Mouse (Mus musculus) retina, postnatal 7 days (tissue): ENCODE measurements around the gene Ocln.
"Not testable (repeated sequence)": the region's sequence is repeated elsewhere in the genome, so short reads cannot be mapped to it uniquely, and the experiment has no call there.

Experiments used
- DNase-seq: peaks from one replicate; pipeline ENCODE4 v3.0.0-alpha.2; 2012; ENCODE audit warnings: low read depth, low spot score

Ocln gene

DNA sequence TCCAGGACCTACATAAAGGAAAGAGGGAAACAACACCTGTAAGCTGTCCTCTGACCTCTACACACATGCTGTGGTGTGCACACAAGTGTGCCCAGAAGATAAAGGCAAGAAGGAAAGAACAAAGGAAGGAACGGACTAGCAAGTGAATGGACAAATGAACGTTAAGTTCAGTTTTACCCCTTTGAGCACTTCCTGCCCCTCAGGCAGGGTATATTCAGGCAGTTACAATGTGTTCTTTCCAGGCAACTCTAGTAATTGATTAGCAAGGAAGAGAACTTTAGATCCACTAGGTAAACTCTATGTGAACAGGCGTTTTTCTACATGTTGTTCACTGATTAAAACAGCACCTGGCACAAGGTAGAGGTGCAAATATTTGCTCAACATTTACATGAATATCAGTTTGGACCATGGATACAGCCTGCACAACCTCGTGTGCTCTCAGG lies 8.3 kb downstream of the Ocln start:
- no peak for DNase-seq

DNA sequence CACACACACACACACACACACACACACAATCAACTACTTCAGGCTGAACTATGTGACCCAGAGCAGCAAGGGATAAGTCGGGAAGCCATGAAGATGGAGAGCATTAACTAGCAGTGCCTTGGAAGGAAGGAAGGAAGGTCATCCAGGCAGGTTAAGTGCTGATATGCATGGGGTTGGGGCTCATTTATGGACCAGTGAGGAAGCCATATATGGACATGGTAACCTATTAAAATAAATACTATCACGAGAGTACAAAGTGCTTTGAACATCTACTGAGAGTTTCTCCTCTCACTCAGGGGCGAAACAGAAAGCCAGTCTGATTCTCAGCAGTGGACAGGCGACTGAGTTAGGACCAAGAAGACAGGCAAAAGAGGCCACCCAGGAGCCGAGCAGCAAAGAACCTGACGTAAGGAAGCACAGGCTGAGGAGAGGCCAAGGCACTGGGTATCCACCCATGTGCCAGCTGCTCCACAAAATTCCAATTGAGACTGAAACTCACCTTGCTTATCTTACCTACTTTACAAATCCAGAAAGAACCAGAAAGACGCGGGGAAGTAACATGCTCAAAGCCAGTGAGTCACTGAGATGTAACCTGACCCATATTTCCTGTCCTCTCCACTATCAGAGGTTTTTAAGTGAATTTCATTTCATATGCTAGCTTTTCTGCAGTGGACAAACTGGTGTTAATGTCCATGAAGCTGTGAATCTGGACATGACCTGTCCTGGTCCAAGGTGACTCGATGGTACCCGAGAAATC lies 9.3 kb downstream of the Ocln start:
- DNase-seq, result no peak

DNA sequence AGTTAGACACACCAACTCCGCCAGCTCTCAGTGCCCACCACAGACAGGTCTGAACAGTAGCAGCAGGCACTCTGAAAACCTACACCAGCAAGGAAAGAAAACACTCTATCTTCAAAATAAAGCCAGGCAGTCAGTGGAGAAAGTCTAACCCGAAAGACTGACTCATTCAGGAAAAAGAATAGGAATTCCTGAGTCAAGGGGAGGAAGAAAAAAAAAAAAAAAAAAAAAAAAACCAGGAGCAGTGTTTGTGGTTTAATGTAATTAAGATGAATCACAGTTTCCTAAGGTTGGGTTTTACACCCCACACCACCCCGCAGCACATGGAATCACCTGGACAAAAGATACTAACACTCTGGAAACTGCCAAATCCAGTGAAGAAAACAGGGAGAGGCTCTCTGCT lies 16.4 kb downstream of the Ocln start:
- no peak for DNase-seq

DNA sequence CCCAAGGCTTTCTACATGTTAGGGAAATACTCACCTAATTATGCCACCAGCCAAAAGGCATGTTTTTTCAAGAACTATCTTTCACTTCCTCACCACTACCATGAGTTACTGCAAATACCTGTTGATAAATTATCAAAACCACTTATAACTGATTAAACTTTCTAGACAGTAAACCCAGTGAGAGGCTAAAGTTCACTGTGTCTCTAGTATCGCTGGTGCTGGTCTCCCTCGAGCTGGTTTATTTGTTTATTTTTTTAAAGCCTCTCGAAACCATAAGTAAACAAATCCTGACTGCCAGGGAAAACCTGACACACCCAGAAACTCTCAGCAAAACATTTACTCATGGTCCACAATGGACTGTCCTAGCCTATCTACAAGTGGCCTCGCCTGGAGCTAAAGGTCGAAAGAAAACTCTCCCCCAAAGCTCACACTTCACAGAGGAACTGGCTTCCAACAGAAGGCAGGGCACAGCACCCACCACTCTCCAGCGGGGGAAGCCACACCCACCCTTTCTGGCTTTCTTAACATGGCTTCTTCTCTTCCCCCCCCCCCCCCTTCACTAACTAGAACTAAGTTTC lies 19.6 kb downstream of the Ocln start:
- DNase-seq, result no peak

DNA sequence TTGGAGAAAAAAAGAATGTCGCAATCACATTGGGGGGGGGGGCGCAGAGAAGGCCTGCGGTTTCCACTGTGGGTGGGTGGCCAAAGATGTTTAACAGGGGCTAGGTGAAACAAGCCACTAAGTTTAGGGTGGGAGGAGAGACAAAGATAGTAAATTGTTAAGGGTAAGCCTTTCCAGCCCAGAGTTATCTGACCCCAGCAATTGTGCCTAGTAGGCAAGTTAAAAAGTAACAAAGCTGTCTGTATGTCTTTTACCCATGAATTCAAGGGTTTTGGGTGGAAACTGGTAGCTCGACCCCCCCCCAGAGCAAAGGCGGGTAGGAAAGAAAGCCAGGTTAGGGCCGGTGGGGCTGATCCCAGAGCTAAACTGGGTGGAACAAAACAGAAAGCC lies 25.9 kb downstream of the Ocln start:
- no peak for DNase-seq

DNA sequence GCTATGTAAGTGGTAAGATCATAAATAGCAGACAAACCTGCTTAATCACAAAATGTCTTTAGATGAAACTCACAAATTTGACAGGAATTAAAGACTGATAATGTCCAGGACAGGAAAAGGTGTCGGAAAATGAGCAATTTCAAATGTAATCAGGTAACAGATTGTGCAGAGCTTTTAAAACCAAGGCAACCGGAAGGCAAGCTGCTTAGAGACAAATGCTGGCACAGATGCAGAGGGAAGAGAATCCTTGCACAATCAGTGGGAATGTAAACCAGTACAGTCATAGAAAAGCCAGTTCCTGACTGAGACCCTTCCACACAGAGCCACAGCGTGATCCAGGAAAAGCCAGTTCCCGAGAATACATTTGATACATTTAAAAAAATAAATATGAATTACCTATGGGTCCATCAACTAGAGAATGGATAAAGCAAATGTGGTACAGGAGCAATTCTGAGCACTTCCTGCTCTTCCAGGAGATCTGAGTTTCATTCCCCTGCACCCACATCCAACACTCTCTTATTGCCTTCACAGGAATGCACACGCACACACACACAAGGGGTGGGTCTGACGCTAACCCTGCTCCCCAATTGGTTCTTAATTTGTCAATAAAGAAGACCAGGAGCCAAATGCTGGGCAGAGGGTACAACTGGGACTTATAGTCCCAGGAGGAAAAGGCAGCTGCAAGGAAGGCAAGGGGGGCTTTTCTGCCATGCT lies 26.4 kb downstream of the Ocln start:
- no peak for DNase-seq

DNA sequence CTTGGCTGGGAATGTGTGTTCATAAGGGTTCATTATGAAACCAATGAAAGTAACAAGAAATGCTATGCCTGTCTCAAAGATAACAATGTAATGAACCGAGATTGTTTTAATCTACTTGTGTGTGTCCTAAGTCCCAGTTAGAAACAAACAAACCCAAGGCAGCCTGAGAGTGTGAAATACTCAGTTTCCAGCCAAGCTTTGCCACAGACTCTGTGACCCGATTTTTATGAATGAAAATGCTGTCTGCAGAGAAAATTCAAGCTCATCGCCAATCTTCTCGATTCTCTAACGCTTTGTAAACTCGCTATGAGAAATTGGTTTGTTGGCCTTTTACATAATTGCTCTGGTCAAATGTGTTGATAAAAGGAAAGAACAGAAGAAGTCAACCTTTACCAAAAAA lies 27.6 kb downstream of the Ocln start:
- no peak for DNase-seq

DNA sequence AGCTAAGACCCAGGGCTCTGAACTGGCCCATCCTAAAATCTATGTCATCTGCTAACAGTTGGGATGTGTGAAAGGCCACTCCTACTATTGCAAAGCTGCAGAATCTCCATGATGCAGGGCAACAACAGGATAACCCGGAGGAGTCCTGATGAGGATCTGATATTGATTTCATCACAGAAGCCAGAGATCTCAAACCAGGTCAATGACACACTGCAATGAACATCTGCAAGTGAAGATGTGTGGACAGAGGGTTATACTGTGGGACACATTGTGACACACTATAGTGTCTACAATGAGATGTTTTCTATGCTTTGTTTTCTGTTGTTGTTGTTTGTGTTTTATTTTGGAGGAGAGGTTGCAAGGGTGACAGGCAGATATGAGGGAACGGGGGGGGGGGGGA lies 28.8 kb downstream of the Ocln start:
- no peak for DNase-seq

DNA sequence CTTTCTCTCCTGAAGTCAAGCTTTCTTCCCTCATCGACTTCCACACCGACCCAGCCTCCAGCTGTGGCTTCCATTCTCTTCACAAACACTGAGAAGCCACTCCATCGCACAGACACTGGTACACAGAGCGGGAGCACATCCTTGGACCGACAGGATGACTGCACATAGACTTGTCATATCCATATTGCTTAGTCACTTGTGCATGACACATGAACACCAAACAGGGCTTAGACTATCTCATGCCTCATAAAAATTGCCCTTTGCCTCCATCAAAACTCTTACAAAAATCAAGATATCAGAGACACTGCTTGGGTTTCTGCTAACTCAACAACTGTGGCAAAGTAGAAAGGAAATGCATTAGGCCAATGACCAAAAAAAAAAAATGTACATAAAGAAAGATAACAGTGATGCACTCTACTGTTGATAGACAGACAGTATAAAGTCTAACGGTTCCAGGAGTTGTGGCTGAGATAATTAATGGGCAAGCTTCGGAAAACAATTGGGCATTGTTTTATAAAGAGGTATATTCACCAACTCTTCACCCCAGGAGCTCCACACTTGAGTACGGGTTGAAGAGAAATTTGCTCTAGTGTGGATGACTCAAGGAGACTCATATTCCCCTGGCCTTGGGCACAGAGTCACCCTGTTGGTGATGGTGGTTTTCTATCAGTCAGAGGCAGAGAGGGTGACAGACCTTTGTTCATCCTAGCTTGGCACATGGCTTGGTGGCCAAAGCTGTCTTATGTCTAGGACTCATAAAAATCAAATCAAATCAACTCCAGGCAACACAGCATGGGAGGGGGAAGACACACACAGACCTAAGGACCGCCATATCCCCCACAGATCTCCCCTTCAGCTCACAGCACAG lies 30.6 kb downstream of the Ocln start:
- DNase-seq, result no peak

DNA sequence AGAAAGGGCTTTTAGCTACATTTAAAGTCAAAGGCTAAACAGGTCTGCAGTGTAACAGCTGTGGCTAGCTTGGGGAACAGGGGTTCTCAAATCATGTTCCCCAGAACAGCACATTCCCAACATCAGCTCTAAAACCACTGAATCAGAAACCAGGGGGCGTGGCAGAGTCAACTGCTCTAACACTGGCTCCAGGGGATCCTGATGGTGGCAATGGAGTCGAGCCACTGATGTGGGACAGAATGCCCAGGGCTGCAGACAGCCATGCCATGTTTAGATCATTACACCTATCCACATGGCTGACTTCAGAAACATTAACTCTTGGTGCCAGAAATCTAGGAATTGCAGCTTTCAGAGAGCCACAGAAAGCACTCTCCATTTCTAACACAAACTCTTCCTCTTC lies 33.4 kb downstream of the Ocln start:
- DNase-seq, result no peak

DNA sequence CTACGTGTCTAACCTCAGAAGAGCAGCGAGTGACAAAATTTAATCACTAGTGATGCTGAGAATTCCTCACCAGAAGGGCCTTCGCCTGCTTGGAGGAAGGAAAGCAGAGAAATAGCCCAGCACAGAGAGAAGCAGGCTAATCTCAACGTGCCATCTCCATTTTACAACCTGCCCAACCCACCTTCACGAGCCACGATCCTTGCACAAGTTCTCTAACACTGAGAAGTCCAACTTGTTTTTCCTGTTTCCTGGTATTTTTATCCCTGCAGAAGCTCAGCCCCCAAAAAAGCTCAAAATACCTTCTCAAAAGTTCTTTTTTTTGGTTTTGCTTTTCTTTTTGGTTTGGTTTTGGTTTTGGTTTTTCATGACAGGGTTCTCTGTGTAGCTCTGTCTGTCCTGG lies 34.3 kb downstream of the Ocln start:
- DNase-seq, result no peak

DNA sequence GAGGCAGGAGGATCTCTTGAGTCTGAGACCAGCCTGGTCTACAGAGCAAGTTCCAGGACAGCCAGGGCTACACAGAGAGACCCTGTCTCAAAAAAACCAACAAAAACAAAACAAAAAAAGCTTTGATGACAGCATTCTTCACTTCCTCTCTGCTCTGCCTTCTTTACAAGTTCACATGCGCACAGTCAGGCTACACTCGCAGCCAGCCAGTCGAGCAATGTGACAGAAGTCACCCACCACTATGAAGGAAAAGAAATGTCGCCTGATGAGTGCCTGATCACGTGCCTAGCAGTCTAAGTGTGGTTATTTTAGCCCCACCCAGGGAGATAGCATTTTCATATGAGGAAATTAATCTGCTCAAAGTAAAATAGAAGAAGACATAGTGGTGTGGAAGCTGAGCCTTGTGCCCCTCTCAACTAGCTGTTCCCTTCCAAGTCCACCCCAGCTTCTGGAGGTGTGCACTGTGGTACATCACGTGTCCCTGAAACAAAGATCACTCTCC lies 34.8 kb downstream of the Ocln start:
- DNase-seq, result no peak

DNA sequence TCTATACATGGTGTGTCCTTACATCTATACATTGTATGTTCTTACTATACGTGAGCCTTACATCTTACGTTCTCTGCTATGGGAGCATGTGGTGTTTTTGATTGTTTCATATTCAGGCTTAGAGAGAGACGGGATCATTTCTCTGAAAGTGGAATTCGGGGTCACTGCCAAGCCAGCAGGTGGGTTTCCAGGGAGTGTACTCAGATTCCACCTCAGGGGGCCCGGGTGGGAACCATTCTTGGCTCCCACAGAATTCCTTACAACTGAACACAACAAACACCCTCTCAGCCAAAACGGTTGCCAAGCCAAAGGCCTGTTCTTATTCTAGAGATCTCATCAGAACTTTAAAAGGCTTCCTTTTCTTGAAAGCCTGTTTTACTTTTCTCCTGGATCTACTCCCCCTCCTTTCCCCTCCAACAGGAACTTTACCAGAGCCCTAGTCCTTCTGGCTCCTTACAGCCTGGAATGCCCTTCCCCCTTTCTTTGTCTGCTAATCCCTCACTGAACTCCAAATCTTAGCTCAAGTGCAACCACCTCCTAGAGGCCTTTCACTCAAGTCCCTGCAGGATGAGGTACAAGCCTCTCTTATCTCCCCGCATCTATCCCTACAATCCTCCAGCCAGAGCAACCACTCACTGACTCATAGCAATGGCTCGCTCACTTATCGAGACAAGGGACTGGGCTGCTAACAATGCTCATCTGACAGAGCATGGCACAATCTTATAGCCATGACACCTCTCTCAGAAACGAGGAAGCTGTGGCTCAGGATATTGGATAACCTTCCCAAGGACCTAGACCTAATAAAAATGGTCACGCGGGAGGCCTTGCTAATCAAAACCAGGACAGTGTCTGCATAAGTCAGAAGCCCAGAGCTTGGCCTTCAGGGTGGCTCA lies 36.1 kb downstream of the Ocln start:
- no peak for DNase-seq

DNA sequence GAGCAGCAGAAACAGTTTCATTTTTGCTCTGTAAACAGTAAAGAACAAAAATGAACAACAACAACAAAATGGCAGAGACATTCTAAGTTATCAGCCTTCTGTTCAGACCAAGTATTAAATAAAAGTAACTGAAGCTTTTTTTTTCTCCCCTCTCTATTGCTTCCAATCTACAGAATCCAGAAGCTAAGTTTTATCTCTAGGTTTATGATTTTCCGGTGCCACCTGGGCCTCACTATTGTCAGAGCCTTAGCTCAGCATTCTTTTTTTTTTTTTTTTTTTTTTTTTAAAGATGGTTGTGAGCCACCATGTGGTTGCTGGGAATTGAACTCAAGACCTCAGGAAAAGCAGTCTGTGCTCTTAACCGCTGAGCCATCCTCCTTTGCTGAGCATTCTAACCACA lies 39.7 kb downstream of the Ocln start:
- DNase-seq, result no peak

DNA sequence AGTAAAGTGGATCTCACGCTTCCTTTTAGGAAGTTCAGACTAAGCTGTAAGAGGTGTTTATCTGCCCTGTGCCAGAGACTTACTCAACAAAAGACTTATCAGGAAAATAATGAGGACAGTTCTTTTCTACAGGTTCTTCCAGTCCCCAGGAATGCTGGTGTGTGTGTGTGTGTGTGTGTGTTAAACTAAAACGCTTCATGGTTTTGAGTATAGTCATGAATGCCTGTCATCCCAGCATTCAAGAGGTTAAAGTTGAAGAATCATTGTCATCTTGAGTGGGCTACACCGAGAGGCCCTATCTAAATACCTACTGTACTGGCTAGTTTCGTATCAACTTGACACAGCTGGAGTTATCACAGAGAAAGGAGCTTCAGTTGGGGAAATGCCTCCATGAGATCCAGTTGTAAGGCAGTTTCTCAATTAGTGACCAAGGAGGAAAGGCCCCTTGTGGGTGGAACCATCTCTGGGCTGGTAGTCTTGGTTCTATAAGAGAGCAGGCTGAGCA lies 40.6 kb downstream of the Ocln start:
- no peak for DNase-seq

DNA sequence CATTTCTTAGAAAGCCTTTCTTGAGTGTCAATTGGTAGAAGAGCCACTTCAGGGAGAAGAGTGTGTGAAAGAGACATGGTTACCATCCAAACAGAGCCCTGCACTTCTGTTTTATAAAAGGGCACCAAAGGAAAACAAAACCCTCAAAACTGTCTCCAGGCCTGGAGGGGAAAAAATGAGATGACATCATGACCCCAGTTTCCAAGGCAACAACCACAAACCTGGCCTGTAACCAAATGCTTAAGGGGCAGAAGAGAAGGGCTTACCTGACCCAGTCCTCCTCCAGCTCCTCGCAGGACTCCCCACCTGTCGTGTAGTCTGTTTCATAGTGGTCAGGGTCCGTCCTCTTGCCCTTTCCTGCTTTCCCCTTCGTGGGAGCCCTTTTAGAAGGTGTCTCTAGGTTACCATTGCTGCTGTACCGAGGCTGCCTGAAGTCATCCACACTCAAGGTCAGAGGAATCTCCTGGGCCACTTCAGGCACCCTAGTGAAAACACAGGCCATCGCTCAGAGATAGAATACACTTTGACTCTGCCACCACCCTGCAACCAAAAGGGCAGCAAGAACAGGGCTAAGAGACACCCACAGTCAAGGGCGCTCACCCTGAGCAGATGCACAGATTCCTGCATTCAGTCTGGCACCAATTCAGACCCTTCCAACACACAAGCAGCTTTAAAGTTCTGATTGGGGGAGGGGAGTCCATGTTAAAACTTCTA lies 41.2 kb downstream of the Ocln start:
- no peak for DNase-seq

DNA sequence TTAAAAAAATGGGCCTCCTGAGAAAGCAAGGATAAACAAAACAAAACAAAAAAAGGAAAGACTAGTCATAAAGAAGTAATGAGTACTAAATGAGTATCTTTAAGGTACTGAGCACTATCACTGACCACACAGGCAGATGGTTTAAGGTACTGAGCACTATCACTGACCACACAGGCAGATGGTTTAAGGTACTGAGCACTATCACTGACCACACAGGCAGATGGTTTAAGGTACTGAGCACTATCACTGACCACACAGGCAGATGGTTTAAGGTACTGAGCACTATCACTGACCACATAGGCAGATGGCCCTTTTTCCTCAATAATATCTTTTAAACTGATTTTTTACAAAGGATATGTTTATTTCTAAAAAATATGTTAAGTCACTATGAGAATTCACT lies 52.9 kb downstream of the Ocln start:
- not testable (repeated sequence) for DNase-seq

DNA sequence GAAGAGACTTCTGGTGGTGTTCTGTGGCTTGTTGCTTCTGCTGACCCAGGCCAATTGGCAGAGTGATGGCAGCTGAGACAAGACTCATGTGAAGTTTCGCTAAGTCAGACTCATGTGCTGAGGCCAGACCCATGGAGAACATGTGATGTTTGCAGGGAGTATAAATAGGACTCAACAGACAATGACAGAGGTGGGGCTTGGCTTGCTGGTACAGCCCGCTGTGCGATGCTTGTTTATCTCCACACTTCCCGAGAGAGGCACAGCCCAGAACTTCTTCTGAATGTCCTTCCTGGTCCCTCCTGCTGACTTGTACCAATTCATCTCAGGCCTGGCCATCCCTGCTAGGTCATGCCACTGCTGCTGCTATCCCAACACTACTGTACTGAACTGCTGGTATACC lies 57.2 kb downstream of the Ocln start:
- no peak for DNase-seq

DNA sequence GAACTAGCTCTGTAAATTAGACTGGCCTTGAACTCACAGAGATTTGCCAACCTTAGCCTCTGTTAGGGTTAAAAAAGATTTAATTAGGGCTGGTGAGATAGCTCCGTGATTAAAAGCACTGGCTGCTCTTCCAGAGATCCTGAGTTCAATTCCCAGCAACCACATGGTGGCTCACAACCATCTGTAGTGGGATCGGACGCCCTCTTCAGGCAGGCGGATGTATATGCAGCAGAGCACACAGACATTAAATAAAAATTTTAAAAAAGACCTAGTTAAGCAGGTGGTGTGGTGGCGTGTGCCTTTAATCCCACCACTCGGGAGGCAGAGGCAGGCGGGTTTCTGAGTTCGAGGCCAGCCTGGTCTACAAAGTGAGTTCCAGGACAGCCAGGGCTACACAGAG lies 58.1 kb downstream of the Ocln start:
- DNase-seq, result not testable (repeated sequence)

DNA sequence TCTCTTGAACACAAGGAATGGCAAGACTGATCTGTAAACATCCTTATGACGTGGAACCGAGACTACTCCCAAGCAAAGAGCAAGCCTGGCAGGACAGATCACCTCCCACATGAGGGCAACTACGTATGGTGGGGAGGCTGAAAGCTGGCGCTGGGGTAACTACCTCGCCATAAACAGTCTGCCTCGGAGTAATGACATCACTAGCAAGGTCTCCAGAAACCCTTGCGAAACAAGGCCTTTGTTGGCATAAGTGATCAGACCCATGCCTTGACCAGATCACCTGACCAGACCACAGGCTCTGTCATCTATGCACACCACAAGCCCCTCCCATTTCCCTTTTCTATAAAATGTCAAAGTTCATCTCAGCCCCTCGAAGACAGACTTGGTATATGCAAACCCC lies 59.2 kb downstream of the Ocln start:
- DNase-seq, result no peak
